In genomic region chr1:167349815-167350596, GRCm38 (mm10) we compare ENCODE assay signal across 8 mouse cellular contexts. TPM values are rescaled to one million over a fixed set of nuclear protein-coding genes. Genes with fewer than 3 reads are reported as not detected.
A peak's percentile ranks its signal among the peaks of the same experiment; 100 is the strongest.
DNase-seq lines count a peak whose midpoint lies in the region; ATAC-seq and TF ChIP-seq lines count a peak whose summit lies in the region.

Aldh9a1 (plus strand) TSS chr1:167349991.

- peak within 1 kb of the TSS; percentile 62 to 81 (median 69) for H3K4me3 ChIP-seq in CH12.LX (replicated peaks in 1 of 3; ENCODE audit: low read depth in 2 of 3, low read length in 2 of 3, poor library complexity in 1 of 3)
- H3K4me3 ChIP-seq in forebrain, embryonic 11.5 days (ENCODE audit: low read depth, low read length): peak within 1 kb of the TSS; percentile 49
- peak within 1 kb of the TSS; percentile 76 for H3K4me3 ChIP-seq in heart, embryonic 16.5 days (ENCODE audit: low read length)
- peak within 1 kb of the TSS; percentile 87 for H3K4me3 ChIP-seq in liver, embryonic 15.5 days (replicated peaks)
- H3K4me3 ChIP-seq in neural tube, embryonic 12.5 days: peak within 1 kb of the TSS; percentile 69

- H3K4me1 ChIP-seq in CH12.LX (ENCODE audit: control insufficient read depth in 1 of 2, insufficient read depth in 2 of 2): peaks cover 0 to 8% of the 10 kb centered on the region in 2 experiments; a peak in 2 of 4 replicates
- no peaks in the 10 kb centered on the region for H3K4me1 ChIP-seq in forebrain, embryonic 11.5 days (replicated peaks; ENCODE audit: control insufficient read depth, insufficient read depth, low read length)
- peaks cover 2% of the 10 kb centered on the region; the same call in 1 of the 2 replicates for H3K4me1 ChIP-seq in heart, embryonic 16.5 days (ENCODE audit: control insufficient read depth, insufficient read depth, low read length)
- peaks cover 44% of the 10 kb centered on the region for H3K4me1 ChIP-seq in liver, embryonic 15.5 days (replicated peaks)
- peaks cover 3% of the 10 kb centered on the region; the same call in 1 of the 2 replicates for H3K4me1 ChIP-seq in neural tube, embryonic 12.5 days

- peak within 1 kb of the TSS; percentile 45 for H3K27ac ChIP-seq in CH12.LX (ENCODE audit: insufficient read depth, low read depth)
- peak within 1 kb of the TSS; percentile 7; the same call in 1 of the 2 replicates for H3K27ac ChIP-seq in forebrain, embryonic 11.5 days (ENCODE audit: low read depth, low read length)
- peak within 1 kb of the TSS; percentile 88 for H3K27ac ChIP-seq in heart, embryonic 16.5 days (ENCODE audit: low read length)
- peak within 1 kb of the TSS; percentile 96 for H3K27ac ChIP-seq in liver, embryonic 15.5 days (replicated peaks)
- no peak within 1 kb of the TSS for H3K27ac ChIP-seq in neural tube, embryonic 12.5 days

- no peaks in the 10 kb centered on the region for H3K27me3 ChIP-seq in CH12.LX (replicated peaks)
- H3K27me3 ChIP-seq in forebrain, embryonic 11.5 days (ENCODE audit: control insufficient read depth, insufficient read depth, low read length): no peaks in the 10 kb centered on the region
- H3K27me3 ChIP-seq in heart, embryonic 16.5 days (ENCODE audit: control insufficient read depth, insufficient read depth, low read length): no peaks in the 10 kb centered on the region
- H3K27me3 ChIP-seq in liver, embryonic 15.5 days: no peaks in the 10 kb centered on the region
- no peaks in the 10 kb centered on the region for H3K27me3 ChIP-seq in neural tube, embryonic 12.5 days (replicated peaks)

- peak within 1 kb of the TSS; percentile 70 for H3K4me2 ChIP-seq in CH12.LX (ENCODE audit: insufficient read depth, low read depth, poor library complexity, severe bottlenecking)
- peak within 1 kb of the TSS; percentile 79 for H3K4me2 ChIP-seq in forebrain, embryonic 11.5 days (ENCODE audit: low read depth, low read length, severe bottlenecking)
- H3K4me2 ChIP-seq in heart, embryonic 16.5 days (ENCODE audit: low read depth, low read length): peak within 1 kb of the TSS; percentile 91
- peak within 1 kb of the TSS; percentile 97 for H3K4me2 ChIP-seq in liver, embryonic 15.5 days
- peak within 1 kb of the TSS; percentile 90 for H3K4me2 ChIP-seq in neural tube, embryonic 12.5 days (replicated peaks)

- H3K9me3 ChIP-seq in CH12.LX (replicated peaks; ENCODE audit: low read length): no peaks in the 10 kb centered on the region
- no peaks in the 10 kb centered on the region for H3K9me3 ChIP-seq in forebrain, embryonic 11.5 days (ENCODE audit: control insufficient read depth, low read length)
- H3K9me3 ChIP-seq in heart, embryonic 16.5 days (replicated peaks; ENCODE audit: control insufficient read depth, low read length): no peaks in the 10 kb centered on the region
- no peaks in the 10 kb centered on the region for H3K9me3 ChIP-seq in liver, embryonic 15.5 days (replicated peaks)
- no peaks in the 10 kb centered on the region for H3K9me3 ChIP-seq in neural tube, embryonic 12.5 days

- peak within 1 kb of the TSS; percentile 31 for H3K9ac ChIP-seq in CH12.LX (ENCODE audit: insufficient read depth, low read depth)
- peak within 1 kb of the TSS; percentile 71 for H3K9ac ChIP-seq in forebrain, embryonic 11.5 days (ENCODE audit: low read length)
- peak within 1 kb of the TSS; percentile 86 for H3K9ac ChIP-seq in heart, embryonic 16.5 days (ENCODE audit: low read length)
- peak within 1 kb of the TSS; percentile 78 for H3K9ac ChIP-seq in liver, embryonic 15.5 days
- H3K9ac ChIP-seq in neural tube, embryonic 12.5 days: peak within 1 kb of the TSS; percentile 72

- no peak for TF ChIP-seq CTCF in CH12.LX (conservative IDR thresholded peaks at IDR 0.05 in 1 of 2, IDR thresholded peaks at IDR 0.05 in 1 of 2; ENCODE audit: low read depth in 2 of 2, low read length in 2 of 2)

- in situ Hi-C loops in CH12.LX (cut with MboI; ENCODE audit: low pct_ligation_motif_present, low pct_unique_long_range_greater_than_20kb, low sequenced_read_pairs): no loop called here

- ATAC-seq in forebrain, embryonic 11.5 days (replicated peaks; ENCODE audit: low FRiP score): peak; percentile 99
- ATAC-seq in heart, embryonic 16.5 days (replicated peaks; ENCODE audit: extremely low read depth, insufficient read depth, low FRiP score): peak; percentile 99
- ATAC-seq in liver, embryonic 15.5 days (ENCODE audit: insufficient read depth): peak; percentile 97
- ATAC-seq in neural tube, embryonic 12.5 days (ENCODE audit: low FRiP score, low read depth): peak; percentile 99

- peak; percentile 89 for TF ChIP-seq POLR2A in CH12.LX (IDR thresholded peaks at IDR 0.05; ENCODE audit: low read depth, low read length)

- H3K36me3 ChIP-seq in CH12.LX (replicated peaks in 1 of 2; ENCODE audit: control insufficient read depth in 1 of 2, insufficient read depth in 1 of 2, low read length in 1 of 2): peaks cover 16 to 28% of the 10 kb centered on the region in 2 experiments
- no peaks in the 10 kb centered on the region for H3K36me3 ChIP-seq in forebrain, embryonic 11.5 days (ENCODE audit: control insufficient read depth, insufficient read depth, low read length)
- H3K36me3 ChIP-seq in heart, embryonic 16.5 days (ENCODE audit: control insufficient read depth, insufficient read depth): peaks cover 7% of the 10 kb centered on the region
- peaks cover 29% of the 10 kb centered on the region for H3K36me3 ChIP-seq in liver, embryonic 15.5 days (replicated peaks)
- H3K36me3 ChIP-seq in neural tube, embryonic 12.5 days: 0 out of 2 replicates have a peak, but pooled peaks cover 3% of the 10 kb centered on the region

- no peak for TF ChIP-seq EP300 in CH12.LX (IDR thresholded peaks at IDR 0.05; ENCODE audit: low read length)

- peaks cover 4% of the 10 kb centered on the region; the same call in 1 of the 2 replicates for H3K79me2 ChIP-seq in CH12.LX (replicated peaks; ENCODE audit: control insufficient read depth, extremely low read depth, insufficient read depth, poor library complexity, severe bottlenecking)

- dilution Hi-C loops in CH12.LX (cut with MboI; ENCODE audit: extremely low pct_ligation_motif_present, extremely low pct_unique_long_range_greater_than_20kb, low sequenced_read_pairs): no loop called here

- no peak for TF ChIP-seq RAD21 in CH12.LX (IDR thresholded peaks at IDR 0.05; ENCODE audit: low read depth, low read length)

- WGBS in forebrain, embryonic 11.5 days: under 1% methylated on average over 55 of the region's 55 CpGs
- under 1% methylated on average over 55 of the region's 55 CpGs for whole genome bisulfite sequencing in heart, embryonic 16.5 days
- under 1% methylated on average over 55 of the region's 55 CpGs for WGBS in liver, embryonic 15.5 days (ENCODE audit: insufficient replicate concordance)
- under 1% methylated on average over 55 of the region's 55 CpGs for WGBS in neural tube, embryonic 12.5 days

- peak; percentile 90 for DNase-seq in CH12.LX (ENCODE audit: extremely low read depth)
- peak; percentile 76 for DNase-seq in c-Kit-positive CD71-positive TER-119-negative erythroid progenitor cells, embryonic 14.5 days (ENCODE audit: low read depth)
- DNase-seq in forebrain, embryonic 11.5 days (ENCODE audit: low spot score): peak; percentile 93
- DNase-seq in kidney, postnatal 36 days: peak; percentile 96 to 97
- peak; percentile 59 for DNase-seq in telencephalon, adult 2 months (ENCODE audit: low read depth, low spot score)

TF ChIP-seq in CH12.LX, 34 proteins besides CTCF, POLR2A, EP300 and RAD21 (continues in another document):
- TF ChIP-seq KAT2A (IDR thresholded peaks at IDR 0.05; ENCODE audit: insufficient replicate concordance, low read length) (no peak), NRF1 (IDR thresholded peaks at IDR 0.05; ENCODE audit: low read depth, low read length) (no peak), TCF12 (IDR thresholded peaks at IDR 0.05; ENCODE audit: low read depth, low read length) (no peak; the same call in 1 of the 2 replicates), RCOR1 (conservative IDR thresholded peaks at IDR 0.05; ENCODE audit: low read depth, low read length) (no peak), HCFC1 (IDR thresholded peaks at IDR 0.05; ENCODE audit: low read depth, low read length) (peak; percentile 3; the same call in 1 of the 2 replicates), ELF1 (IDR thresholded peaks at IDR 0.05; ENCODE audit: low read depth, low read length) (peak; percentile 61; the same call in 1 of the 2 replicates), SIN3A (IDR thresholded peaks at IDR 0.05; ENCODE audit: low read length) (peak; percentile 24), POLR2AphosphoS2 (IDR thresholded peaks at IDR 0.05; ENCODE audit: low read depth, low read length) (0 out of 2 replicates have a peak, but pooled peaks have one; percentile 42), SMC3 (IDR thresholded peaks at IDR 0.05; ENCODE audit: low read depth, low read length) (no peak), MAFK (IDR thresholded peaks at IDR 0.05; ENCODE audit: insufficient replicate concordance, low read length) (peak; percentile 94), PAX5 (IDR thresholded peaks at IDR 0.05; ENCODE audit: low read length) (no peak), MXI1 (IDR thresholded peaks at IDR 0.05; ENCODE audit: low read depth, low read length) (peak; percentile 70), UBTF (IDR thresholded peaks at IDR 0.05; ENCODE audit: low read depth, low read length) (peak; percentile 86), NELFE (IDR thresholded peaks at IDR 0.05; ENCODE audit: low read depth, low read length) (peak; percentile 64), JUND (conservative IDR thresholded peaks at IDR 0.05; ENCODE audit: low read depth, low read length) (no peak), MEF2A (IDR thresholded peaks at IDR 0.05; ENCODE audit: borderline replicate concordance, low read depth, low read length) (0 out of 2 replicates have a peak, but pooled peaks have one; percentile 7), ETS1 (conservative IDR thresholded peaks at IDR 0.05; ENCODE audit: low read depth, low read length) (0 out of 2 replicates have a peak, but pooled peaks have one; percentile 21), CHD1 (IDR thresholded peaks at IDR 0.05; ENCODE audit: low read depth, low read length) (no peak), ZMIZ1 (IDR thresholded peaks at IDR 0.05; ENCODE audit: low read depth, low read length) (peak; percentile 11; the same call in 1 of the 2 replicates), GABPA (IDR thresholded peaks at IDR 0.05; ENCODE audit: insufficient replicate concordance, low read depth, low read length) (no peak), TBP (conservative IDR thresholded peaks at IDR 0.05; ENCODE audit: low read depth, low read length) (peak; percentile 70), ZC3H11A (IDR thresholded peaks at IDR 0.05; ENCODE audit: low read depth, low read length) (no peak)

RNA-seq across cellular contexts. Expression of gene Aldh9a1, which starts in this region (rescaled TPM):
- total RNA-seq in CH12.LX (2012; rRNA removed) (26.2 and 28.8 TPM in 2 replicates), CH12.LX (2014; rRNA removed) (31.2 and 35.2 TPM in 2 replicates)
- 79.7 TPM in 2 replicates for polyA plus RNA-seq in CH12.LX (2012; ENCODE audit: insufficient read length, low read depth)
- 38.3 and 41.4 TPM in 2 replicates for polyA plus RNA-seq in forebrain, embryonic 11.5 days (2014; fragmentation: Nextera tagmentation; extraction: Ambion mirVana)
- polyA plus RNA-seq in heart, embryonic 16.5 days (2015; fragmentation: Nextera tagmentation; extraction: Ambion mirVana): 37.3 and 42.0 TPM in 2 replicates
- 72.7 and 75.1 TPM in 2 replicates for polyA plus RNA-seq in liver, embryonic 15.5 days (2015; fragmentation: Nextera tagmentation; extraction: Ambion mirVana)
- 29.6 and 30.8 TPM in 2 replicates for polyA plus RNA-seq in neural tube, embryonic 12.5 days (2016; fragmentation: Nextera tagmentation; extraction: Ambion mirVana)

Comparison
In these comparisons a context has a peak if more than half of its experiments do, and no peak if none do; other contexts are left out.
1. H3K9ac ChIP-seq: peak in every context shown above with its lines; median percentile 86 in heart, embryonic 16.5 days; 78 in liver, embryonic 15.5 days; 72 in neural tube, embryonic 12.5 days; 71 in forebrain, embryonic 11.5 days; 31 in CH12.LX.